Mouse (Mus musculus): ENCODE measurements at regions not wholly inside any gene's neighbourhood (a gene's known extent, or its start where the extent isn't known, plus 50 kb on each side); places are given as distances from the start of the nearest gene placed in this dataset.

- Histone ChIP-seq H3K27ac (ENCODE audit: insufficient read depth, low read depth, low read length) (no peak overlapping the region), H3K4me1 (ENCODE audit: control insufficient read depth, insufficient read depth, low read length) (no peaks in the 10 kb centered on the region), H3K27me3 (replicated peaks; ENCODE audit: control insufficient read depth, insufficient read depth, low read length) (no peaks in the 10 kb centered on the region), H3K4me3 (ENCODE audit: insufficient read depth, low read depth, low read length) (no peak overlapping the region), H3K36me3 (ENCODE audit: control insufficient read depth, insufficient read depth, low read length) (no peaks in the 10 kb centered on the region)
- no peak for DNase-seq
- TF ChIP-seq CTCF (conservative IDR thresholded peaks at IDR 0.05; ENCODE audit: insufficient read depth, insufficient read length, low read depth, low read length) (no peak), POLR2A (IDR thresholded peaks at IDR 0.05; ENCODE audit: low read depth, low read length) (no peak)
- 72% methylated on average over 2 of the region's 2 CpGs for WGBS
These were observed 345.9 kb upstream of the Atp10a start for GRCm38 (mm10) chr7:58310096-58310495.

GRCm38 (mm10) chr7:58322381-58322780 lies 333.6 kb upstream of the Atp10a start:
- no peak overlapping the region for H3K4me3 ChIP-seq (ENCODE audit: insufficient read depth, low read depth, low read length)
- no peak for DNase-seq
- no peaks in the 10 kb centered on the region for H3K4me1 ChIP-seq (ENCODE audit: control insufficient read depth, insufficient read depth, low read length)
- H3K36me3 ChIP-seq (ENCODE audit: control insufficient read depth, insufficient read depth, low read length): no peaks in the 10 kb centered on the region
- no peak overlapping the region for H3K27ac ChIP-seq (ENCODE audit: insufficient read depth, low read depth, low read length)
- WGBS: 13% methylated on average over 1 of the region's 1 CpGs
- no peak for TF ChIP-seq CTCF (conservative IDR thresholded peaks at IDR 0.05; ENCODE audit: insufficient read depth, insufficient read length, low read depth, low read length)
- no peak for TF ChIP-seq POLR2A (IDR thresholded peaks at IDR 0.05; ENCODE audit: low read depth, low read length)
- no peaks in the 10 kb centered on the region for H3K27me3 ChIP-seq (replicated peaks; ENCODE audit: control insufficient read depth, insufficient read depth, low read length)

GRCm38 (mm10) chr7:58367384-58367783 lies 288.6 kb upstream of the Atp10a start:
- 88% methylated on average over 1 of the region's 1 CpGs for WGBS
- H3K4me1 ChIP-seq (ENCODE audit: control insufficient read depth, insufficient read depth, low read length): no peaks in the 10 kb centered on the region
- H3K36me3 ChIP-seq (ENCODE audit: control insufficient read depth, insufficient read depth, low read length): no peaks in the 10 kb centered on the region
- TF ChIP-seq POLR2A (IDR thresholded peaks at IDR 0.05; ENCODE audit: low read depth, low read length) (no peak), CTCF (conservative IDR thresholded peaks at IDR 0.05; ENCODE audit: insufficient read depth, insufficient read length, low read depth, low read length) (no peak)
- no peak overlapping the region for H3K27ac ChIP-seq (ENCODE audit: insufficient read depth, low read depth, low read length)
- DNase-seq: no peak
- H3K27me3 ChIP-seq (replicated peaks; ENCODE audit: control insufficient read depth, insufficient read depth, low read length): no peaks in the 10 kb centered on the region
- H3K4me3 ChIP-seq (ENCODE audit: insufficient read depth, low read depth, low read length): no peak overlapping the region

- H3K27ac ChIP-seq (ENCODE audit: insufficient read depth, low read depth, low read length): no peak overlapping the region
- no peaks in the 10 kb centered on the region; the same call in 1 of the 2 replicates for H3K27me3 ChIP-seq (replicated peaks; ENCODE audit: control insufficient read depth, insufficient read depth, low read length)
- no peak for TF ChIP-seq POLR2A (IDR thresholded peaks at IDR 0.05; ENCODE audit: low read depth, low read length)
- TF ChIP-seq CTCF (conservative IDR thresholded peaks at IDR 0.05; ENCODE audit: insufficient read depth, insufficient read length, low read depth, low read length): no peak
- no peak for DNase-seq
- H3K4me1 ChIP-seq (ENCODE audit: control insufficient read depth, insufficient read depth, low read length): no peaks in the 10 kb centered on the region
- no peaks in the 10 kb centered on the region for H3K36me3 ChIP-seq (ENCODE audit: control insufficient read depth, insufficient read depth, low read length)
- 40% methylated on average over 1 of the region's 1 CpGs for WGBS
- no peak overlapping the region for H3K4me3 ChIP-seq (ENCODE audit: insufficient read depth, low read depth, low read length)
These were observed 272.6 kb upstream of the Atp10a start for GRCm38 (mm10) chr7:58383401-58383800.

GRCm38 (mm10) chr7:58388326-58388725 lies 267.6 kb upstream of the Atp10a start:
- H3K27me3 ChIP-seq (replicated peaks; ENCODE audit: control insufficient read depth, insufficient read depth, low read length): no peaks in the 10 kb centered on the region; the same call in 1 of the 2 replicates
- H3K36me3 ChIP-seq (ENCODE audit: control insufficient read depth, insufficient read depth, low read length): no peaks in the 10 kb centered on the region
- TF ChIP-seq POLR2A (IDR thresholded peaks at IDR 0.05; ENCODE audit: low read depth, low read length) (no peak), CTCF (conservative IDR thresholded peaks at IDR 0.05; ENCODE audit: insufficient read depth, insufficient read length, low read depth, low read length) (no peak)
- 50% methylated on average over 1 of the region's 1 CpGs for WGBS
- H3K4me1 ChIP-seq (ENCODE audit: control insufficient read depth, insufficient read depth, low read length): no peaks in the 10 kb centered on the region
- no peak overlapping the region for H3K27ac ChIP-seq (ENCODE audit: insufficient read depth, low read depth, low read length)
- H3K4me3 ChIP-seq (ENCODE audit: insufficient read depth, low read depth, low read length): no peak overlapping the region
- DNase-seq: no peak

GRCm38 (mm10) chr7:58392391-58393115 lies 263.4 kb upstream of the Atp10a start:
- WGBS: 77% methylated on average over 4 of the region's 4 CpGs
- Histone ChIP-seq H3K36me3 (ENCODE audit: control insufficient read depth, insufficient read depth, low read length) (no peaks in the 10 kb centered on the region), H3K4me1 (ENCODE audit: control insufficient read depth, insufficient read depth, low read length) (no peaks in the 10 kb centered on the region), H3K27ac (ENCODE audit: insufficient read depth, low read depth, low read length) (no peak overlapping the region), H3K4me3 (ENCODE audit: insufficient read depth, low read depth, low read length) (no peak overlapping the region), H3K27me3 (replicated peaks; ENCODE audit: control insufficient read depth, insufficient read depth, low read length) (no peaks in the 10 kb centered on the region)
- no peak for DNase-seq
- no peak for TF ChIP-seq POLR2A (IDR thresholded peaks at IDR 0.05; ENCODE audit: low read depth, low read length)
- TF ChIP-seq CTCF (conservative IDR thresholded peaks at IDR 0.05; ENCODE audit: insufficient read depth, insufficient read length, low read depth, low read length): no peak

- Histone ChIP-seq H3K4me3 (ENCODE audit: insufficient read depth, low read depth, low read length) (no peak overlapping the region; the same call in 1 of the 2 replicates), H3K27ac (ENCODE audit: insufficient read depth, low read depth, low read length) (no peak overlapping the region), H3K27me3 (replicated peaks; ENCODE audit: control insufficient read depth, insufficient read depth, low read length) (no peaks in the 10 kb centered on the region), H3K36me3 (ENCODE audit: control insufficient read depth, insufficient read depth, low read length) (no peaks in the 10 kb centered on the region), H3K4me1 (ENCODE audit: control insufficient read depth, insufficient read depth, low read length) (peaks cover 8% of the 10 kb centered on the region)
- no peak for DNase-seq
- TF ChIP-seq POLR2A (IDR thresholded peaks at IDR 0.05; ENCODE audit: low read depth, low read length) (no peak), CTCF (conservative IDR thresholded peaks at IDR 0.05; ENCODE audit: insufficient read depth, insufficient read length, low read depth, low read length) (no peak)
- 21% methylated on average over 6 of the region's 6 CpGs for WGBS
These were observed 258.0 kb upstream of the Atp10a start for GRCm38 (mm10) chr7:58397992-58398391.
